Mouse (Mus musculus): Measurements from ENCODE around the gene Kirrel3.

The Kirrel3 gene

DNA sequence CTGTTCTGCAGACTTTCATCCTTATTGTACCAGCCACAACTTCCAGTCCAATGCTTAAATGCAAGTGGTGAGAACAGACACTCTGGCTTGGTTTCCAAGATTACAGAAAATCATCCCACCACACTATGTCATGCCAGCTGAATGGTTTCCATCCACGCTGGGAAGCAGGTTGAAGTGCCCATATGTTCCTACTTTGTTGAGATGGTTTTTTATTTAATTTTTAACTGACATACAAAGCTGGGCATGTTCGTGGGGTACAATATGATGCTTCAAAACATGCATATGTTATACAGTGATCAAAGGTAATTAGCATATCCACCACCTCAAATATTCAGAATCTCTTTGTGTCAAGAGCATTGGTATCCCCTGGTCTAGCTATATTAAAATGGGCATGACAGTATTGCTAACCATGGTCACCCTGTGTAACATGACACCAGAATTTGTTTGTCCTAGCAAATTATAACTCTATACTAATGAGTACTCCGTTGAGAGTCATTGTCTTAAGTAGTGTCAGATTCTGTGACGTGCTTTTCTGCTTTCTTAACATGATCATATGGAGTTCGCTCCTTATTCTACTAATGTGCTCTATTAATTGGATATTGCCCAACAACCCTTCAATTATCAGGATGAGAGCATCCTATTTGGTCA lies 472.6 kb downstream of the Kirrel3 start:
- peak; percentile 81 for DNase-seq

DNA sequence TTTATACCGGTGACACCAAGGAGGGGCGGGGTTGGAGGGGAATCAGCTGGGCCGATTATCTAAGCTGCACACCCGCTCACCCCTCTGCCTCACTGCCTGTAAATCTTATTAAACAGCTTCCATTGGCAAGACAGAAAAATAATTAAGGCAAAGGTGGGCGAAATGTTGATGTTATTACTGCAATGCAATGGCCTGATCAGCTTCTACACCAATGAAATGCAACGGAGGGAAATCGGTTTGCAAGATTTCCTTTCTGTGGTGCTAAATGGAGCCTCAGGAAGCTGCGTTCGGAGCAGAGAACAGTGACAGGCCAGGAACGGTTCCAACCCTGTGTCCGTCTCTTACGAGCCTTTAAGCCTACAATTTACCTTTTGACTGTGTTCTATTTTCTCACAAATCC lies 475.0 kb downstream of the Kirrel3 start:
- DNase-seq, result no peak

DNA sequence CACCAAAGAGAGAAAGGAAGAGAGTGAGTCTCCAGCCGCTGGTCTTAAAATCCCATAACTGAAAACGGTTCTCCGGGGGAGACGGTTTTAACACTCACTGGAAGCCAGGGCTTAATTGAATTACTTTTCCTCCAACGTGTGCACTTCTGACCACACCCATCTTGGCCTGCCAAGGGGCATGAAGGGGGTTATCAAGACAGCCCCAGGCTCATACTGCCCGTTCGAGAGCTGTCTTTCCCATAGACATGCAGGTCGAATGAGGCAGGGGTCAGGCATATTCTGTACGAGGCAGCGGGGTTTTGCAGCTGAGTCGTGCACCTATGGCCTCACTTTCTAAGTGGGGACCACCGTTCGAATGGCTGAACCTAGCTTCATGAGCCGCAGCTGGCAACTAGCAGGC lies 475.5 kb downstream of the Kirrel3 start:
- DNase-seq, result peak; percentile 36

DNA sequence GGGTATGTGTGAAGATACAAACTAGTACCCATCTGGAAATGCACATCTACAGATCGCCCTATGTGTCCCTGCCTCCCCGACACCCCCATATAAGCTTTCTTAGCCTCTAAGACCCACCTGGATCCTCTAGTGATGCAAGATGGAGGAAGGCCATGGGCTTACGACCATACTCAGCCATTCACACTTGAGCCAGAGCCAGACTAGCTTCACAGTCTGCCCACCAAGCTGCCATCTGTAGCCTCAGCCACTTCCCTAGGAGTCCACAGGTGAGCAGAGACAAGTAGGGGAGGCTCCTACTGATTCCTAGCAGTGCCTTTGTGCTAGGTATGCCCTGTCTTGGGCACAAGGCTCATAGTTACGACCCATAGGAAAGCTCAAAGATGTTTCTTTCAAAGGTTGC lies 476.6 kb downstream of the Kirrel3 start:
- no peak for DNase-seq

DNA sequence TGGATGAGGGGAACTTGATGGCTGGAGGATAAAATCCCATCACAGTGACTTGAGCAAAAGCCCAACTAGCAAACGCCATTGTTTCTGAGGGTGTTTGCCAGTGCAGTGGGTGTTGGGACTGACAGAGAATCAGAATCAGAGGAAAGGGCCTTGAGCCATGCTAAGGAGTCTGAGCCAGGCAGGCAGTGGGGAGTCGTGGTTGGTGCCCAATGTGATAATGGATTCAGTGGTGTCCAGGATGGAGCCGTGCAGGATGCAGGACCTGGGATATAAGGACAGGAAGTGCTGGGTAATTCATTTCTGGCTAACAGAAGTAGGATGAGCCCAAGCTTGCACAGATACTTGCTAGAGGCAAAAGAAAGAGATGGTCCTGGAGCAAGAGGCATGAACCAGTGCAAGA lies 477.9 kb downstream of the Kirrel3 start:
- DNase-seq, result peak; percentile 89

DNA sequence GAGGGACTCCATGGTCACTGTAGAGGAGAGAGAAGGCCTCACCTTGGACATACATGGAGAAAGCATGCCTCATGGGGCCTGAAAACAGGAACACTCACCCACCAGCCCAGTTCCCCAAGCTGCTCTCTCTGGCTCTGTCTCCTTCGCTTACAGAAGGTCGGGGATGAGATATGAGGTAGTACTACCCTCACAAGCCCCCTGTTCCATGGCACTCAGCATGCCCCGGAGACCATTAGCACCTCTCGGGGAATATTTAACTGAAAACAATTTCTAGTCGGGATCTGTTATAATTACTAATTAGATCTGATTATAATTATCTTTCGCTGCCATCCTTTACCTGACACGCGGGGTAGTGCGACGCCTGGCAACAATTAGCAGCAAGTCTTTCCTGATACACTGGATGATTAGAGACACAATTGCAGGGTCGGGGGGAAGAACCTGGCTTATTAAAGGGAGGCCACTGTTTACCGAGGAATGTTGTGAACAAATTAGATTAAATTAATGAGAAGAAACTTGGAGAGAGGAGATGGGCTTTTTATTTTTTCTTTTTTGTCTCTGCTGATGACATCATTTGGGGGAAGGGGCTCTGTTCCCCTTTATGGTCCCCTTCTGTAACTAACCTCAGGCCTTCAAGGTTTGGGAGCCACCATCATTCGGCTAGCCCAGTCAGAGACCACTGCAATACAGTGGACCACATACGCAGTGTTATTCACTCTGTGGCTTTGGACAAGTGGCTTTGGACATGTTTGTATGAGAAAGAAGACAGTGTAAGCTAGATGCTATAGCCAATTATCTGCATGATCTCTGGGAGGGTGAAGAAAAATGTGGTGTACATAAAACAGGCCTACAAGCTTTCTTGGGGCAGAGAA lies 478.7 kb downstream of the Kirrel3 start:
- no peak for DNase-seq

DNA sequence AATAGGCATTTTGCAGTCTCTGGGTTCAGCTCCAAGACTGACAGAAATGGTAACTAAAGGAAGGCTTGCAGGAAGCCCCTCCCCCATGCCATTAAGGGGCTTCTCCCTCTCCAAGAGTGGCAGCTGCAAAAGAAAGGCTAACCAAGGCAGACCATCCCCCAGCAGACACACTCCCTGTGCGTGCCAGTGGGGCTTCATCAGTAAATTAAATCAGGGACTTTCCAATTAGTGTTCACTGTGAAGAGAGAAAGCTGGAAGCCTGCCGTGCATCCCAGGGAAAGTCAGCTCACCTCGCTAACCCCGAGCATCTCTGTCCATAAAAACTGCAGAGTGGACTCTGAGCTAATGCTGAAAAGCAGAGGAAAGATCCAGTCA lies 479.3 kb downstream of the Kirrel3 start:
- DNase-seq, result no peak

DNA sequence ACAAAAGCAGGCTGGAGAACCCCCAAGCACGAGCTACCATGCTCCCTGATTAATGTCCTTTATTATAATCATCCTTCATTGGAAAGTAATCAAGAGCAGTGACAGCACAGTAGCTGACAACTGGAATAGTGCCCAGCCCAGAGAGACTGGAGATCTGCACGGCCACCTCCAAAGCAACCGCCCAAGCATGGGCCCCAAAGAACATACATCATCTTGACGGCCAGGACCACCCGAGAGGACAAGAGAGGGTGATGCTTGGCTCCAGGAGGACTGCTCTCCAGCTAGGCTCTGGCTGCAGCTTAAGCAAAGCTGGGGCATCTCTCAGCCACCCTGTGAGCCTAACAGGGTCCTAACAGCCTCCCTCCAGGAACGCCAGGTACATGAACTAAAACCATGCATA lies 482.1 kb downstream of the Kirrel3 start:
- no peak for DNase-seq

DNA sequence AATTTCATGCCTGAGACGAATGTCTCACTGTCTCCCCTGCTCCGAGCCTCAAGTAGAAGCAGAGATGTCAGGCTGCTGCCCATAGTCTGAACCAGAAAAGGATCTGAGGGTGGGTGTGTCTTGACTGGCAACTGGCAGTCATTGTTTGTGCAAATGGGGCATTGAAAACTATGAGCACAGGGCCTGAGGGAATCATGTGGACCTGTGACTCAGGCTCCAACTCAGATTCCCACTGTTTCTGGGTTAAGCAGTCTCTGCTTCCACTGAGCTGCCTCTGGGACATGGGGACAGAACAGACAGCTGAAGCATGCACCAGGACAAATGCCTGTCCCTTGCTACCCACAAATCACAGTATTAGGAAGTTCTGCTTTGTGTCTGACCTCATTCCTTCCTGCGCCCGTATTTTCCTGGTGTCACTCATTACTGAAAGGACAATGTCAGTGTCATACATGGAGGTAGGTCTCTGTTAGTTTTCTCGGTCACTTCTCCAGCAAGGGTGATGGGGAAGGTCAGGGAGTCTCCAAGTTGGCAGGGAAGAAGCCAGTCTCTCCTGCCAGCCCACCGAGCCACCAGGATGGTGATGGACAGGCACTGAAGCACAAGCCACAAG lies 484.3 kb downstream of the Kirrel3 start:
- no peak for DNase-seq

DNA sequence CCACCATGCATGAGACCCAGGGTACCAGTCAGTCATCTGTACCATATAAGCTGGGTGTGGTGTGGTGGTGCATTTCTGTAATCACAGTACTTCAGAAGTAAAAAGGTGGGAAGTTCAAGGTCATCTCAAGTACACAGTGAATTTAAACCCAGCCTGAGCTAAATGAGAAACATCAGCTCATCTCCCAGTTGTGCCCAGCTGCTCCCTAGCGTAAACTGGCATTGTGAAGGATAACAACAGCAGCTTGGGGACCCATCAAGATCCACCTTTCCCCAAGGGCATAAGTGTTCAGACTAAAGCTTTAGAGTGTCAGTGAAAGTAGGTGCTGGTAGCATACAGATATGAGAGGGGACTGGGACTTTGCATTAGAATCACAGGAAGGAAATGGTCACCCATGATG lies 488.6 kb downstream of the Kirrel3 start:
- DNase-seq, result no peak

DNA sequence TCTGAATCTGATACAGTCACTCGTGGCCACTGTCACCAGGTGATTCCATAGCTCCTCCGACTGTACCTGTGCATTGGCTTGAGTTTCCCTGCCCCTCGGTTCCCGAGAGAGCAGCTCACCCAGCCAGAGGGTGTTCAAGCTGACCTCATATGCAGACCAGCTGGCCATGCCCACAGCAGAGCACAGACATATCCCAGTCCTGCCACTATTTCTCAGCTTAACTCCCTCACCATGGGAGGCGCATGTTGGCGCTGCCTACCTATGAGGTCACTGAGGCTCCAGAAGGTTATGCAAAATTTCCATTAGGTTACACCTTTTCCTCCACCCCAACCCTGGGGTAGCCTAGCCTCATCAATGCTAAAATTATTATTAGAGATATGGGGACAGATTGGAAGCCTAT lies 489.6 kb downstream of the Kirrel3 start:
- peak; percentile 81 for DNase-seq

DNA sequence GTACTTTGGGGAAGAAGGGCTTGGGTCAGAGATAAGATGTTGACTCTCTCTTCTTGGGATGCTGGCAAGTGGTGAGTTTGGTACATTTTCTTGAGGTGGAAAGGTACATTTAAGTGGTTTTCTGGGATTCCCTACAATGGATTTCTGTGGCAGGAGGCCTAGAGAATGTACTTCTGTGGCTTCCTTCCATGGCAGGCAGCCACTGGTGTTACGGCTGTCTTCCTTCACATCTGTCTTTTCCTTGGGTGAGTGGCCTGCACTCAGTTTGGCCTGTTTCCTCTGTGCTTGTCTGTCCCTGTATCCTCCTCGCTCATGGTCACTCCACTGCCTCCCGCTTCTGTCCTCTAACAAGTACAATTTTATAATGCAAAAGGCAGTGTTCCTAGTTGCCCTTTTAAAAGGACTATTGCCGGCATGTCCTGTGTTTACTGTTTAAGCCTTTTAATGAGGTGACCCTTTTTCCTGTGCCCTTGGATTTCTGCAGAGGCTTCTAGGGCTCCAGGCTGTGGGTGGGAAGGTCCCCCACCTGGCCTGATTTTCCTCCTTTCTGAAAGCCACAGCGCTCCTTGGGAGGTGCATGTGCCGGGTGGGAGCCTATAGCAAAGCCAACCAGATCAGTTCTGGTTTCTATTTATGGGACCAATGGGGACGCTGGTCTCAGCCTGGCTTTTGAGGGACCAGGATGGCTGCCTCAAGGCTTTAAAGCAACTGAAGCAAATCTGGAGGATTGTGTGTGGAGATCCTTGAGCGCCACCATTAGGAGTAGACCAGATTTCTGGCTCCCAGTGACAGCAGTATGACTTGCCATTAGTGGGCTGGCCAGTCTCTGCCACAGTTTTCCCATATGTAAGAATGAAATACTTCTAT lies 491.1 kb downstream of the Kirrel3 start:
- no peak for DNase-seq

DNA sequence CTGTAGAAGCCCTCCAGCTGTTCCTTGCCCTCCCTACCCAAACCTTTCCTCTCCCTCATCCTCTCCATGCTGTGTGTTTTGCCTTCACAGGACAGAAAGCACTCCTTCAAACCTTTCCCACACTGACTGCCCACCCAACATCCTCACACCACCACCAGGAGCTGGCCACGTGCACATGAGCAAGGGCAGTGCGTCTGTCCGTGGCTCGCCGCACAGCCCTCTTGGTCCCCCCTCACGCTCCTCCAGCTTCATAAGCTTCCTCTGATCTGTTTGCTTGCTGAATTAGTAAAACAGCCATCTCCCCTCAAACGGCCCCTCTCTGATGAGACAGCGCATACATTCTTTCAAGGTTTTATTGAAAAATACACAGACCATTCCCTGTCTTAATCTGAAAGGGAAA lies 492.0 kb downstream of the Kirrel3 start:
- DNase-seq, result no peak

DNA sequence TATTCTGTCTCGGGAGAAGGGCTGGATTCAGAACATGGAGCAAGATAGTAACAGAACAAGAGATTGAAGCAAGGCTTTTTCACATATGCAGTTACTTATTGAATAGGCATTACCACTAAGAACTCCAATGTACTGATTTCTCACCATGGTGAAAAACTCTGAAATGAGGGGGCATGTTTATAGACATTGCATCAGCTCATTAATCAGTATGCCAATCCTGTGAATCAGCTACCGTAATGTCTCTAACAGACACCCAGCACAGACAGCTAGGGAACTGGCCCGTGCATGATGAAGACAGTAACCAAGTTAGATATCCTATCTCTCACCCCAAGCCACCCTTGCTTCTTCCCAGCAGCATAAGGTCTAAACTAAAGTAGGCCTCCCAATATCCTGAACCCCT lies 492.5 kb downstream of the Kirrel3 start:
- no peak for DNase-seq

DNA sequence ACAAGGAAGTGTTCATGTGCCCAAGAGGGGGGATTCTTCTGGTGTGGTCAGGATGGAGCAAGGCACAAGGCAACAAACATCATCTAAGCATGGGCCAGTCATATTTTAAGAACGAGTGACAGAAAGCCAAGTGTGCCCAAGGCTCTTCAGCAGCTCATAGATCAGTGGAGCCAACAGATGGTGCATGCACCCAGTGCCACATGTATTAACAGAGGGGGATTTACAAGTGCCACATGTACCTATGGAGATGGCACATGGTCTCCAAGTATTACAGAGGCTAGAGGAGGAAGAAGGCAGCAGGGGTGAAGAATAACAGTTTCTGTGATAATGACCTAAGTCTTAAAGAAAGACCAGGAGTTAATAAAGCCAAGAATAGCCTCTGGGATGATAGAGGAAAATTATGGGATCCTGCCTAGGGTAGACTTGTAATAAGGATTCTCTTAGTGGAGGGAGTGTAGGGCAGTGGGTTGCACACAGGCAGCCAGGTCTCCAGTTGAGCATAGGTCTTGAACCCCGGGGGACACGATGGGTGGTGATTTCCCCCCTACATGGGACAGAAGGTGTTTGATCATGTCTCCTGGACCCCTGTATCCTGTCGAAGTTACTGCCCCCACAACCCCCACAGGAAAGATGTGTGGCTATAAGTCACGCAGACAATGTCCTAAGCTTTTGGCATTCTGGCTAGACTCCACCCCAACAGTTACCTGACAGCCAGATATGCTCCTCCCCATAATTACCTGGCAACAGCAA lies 495.0 kb downstream of the Kirrel3 start:
- DNase-seq, result no peak

DNA sequence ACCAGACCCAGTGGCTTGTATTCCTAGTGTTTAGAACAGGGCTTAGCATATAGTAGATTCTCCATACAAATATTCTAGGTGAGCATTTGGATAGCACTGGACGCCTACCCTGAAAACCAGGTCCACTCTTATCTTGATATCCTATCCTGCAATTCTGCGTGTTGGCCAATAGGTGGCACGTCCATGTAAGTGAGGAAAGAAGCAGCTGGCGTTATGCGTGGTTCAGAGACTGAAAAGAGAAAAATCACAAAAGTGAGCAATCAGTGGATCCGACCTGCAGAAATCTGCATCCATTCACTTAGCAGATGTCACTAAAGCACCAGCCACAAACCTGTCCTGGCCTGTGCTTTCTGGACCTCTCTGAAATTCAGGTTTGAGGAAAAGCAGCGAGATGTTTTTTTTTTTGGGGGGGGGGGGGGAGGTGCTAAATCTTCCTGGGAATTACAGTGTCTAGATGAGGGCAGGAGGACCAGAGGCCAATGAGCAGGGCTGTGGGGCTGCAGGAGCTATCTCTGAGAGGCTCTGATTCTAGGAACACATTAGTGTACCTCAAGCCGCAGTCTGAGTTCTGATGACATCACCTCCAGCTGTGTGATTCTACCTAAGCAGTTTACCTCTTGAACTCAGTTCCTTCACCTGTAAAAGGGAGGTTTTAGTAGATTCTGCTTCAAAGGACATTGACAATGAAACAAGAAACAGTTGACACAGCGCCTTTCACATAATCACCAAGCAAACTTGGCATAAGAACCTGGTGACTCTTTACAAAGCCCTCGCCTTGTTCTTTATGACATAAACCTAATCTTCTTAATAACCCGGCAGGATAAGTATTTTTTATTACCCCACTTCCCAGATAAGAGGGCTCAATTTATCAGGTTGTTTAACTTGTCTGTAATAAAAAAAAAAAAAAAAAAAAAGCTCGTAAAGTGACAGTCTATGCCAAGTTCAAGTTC lies 498.1 kb downstream of the Kirrel3 start:
- no peak for DNase-seq

DNA sequence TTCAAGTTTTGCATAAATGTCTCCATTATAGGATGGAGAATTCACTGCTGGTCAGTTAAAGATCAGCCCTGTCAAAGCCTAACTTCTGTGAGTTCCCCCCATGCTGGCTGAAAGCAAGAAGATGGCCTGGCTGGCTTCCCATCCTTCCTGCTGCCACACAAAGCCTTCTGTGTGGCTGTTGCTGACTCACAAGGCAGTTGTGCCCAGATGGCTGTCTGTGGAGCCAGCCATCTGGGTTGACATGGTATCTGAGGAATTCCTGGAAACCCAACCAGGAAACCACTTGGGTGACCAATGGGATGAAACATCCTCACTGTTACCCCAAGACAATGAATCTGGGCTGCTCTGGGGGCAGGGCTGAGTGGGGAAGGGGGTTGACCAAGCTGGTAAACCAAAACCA lies 500.5 kb downstream of the Kirrel3 start:
- DNase-seq, result no peak

DNA sequence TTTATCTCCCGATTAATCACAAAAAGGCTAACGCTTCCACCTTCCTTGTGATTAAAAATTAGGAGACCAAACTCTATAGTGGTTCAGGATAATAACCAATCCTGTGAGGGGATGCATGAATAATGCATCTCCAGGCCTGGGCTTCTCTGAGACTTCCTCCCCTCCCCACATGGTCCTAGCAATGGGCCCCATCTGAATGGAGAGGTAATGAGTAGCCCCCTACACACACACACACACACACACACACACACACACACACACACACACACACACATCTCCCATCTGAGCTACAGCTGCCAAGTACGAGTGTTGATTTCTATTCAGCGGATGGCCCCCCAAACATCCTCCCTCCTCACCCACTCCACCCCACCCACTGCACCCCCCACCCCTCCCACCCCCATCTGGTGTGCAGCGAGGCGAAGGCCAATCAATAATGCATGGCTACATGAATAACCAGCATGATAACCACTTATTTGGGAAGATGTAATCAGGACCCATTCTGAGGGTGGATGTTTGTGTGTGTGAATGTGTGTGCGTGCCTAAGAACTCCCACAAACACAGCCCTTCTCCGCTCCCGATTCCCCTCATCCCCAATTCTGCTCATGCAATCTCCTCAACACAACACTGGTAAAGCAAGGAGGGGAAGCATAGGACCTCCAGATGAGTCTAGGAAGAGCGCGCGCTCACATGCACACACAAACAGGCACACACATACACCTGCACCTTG lies 501.9 kb downstream of the Kirrel3 start:
- no peak for DNase-seq

DNA sequence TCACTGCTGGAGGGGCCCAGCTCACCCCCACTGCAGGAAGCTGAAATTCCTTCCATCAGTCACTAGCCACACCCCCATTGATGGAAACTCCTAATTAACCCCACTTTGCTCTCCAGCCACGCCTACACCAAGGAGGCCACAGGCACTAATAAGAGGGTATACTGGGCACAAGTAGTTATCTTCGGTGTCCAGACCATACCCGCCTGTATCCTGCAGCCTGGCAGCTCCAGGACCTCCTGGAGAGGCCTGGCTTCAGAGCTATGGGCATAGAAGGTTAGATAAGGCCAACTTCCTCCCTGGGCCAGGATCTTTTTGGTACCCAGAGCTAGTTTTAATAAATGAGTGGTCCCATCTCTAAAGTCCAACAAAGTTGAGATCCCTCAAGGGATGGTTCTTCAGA lies 503.0 kb downstream of the Kirrel3 start:
- DNase-seq, result peak; percentile 49

DNA sequence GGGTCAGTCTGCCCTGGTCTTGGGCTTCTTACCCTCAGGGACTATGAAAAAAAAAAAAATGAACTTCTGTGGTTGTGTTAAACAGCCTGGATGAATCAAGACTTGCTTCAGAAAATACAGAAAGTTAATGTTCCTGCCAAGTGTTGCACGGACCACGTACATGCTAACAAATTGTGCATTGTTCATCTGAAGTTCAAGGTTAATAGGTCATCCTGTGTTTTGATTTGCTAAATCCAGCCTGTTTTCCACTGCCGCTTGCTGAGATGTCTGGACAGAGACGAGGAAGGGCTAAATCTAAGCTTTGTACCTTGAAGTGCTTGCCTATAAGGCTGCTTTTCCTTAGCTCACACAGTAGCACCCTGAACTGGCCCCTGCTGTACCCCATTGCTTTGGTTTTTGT lies 506.5 kb downstream of the Kirrel3 start:
- DNase-seq, result no peak
